Mouse (Mus musculus): Measurements from ENCODE around the gene Gpr132.

GRCm38 (mm10) chr12:112905001-112905400 is 37.0 kb upstream of the Gpr132 start:
- TF ChIP-seq POLR2A (IDR thresholded peaks at IDR 0.05; ENCODE audit: extremely low read depth, insufficient read depth, low read length) (no peak), CTCF (IDR thresholded peaks at IDR 0.05; ENCODE audit: extremely low read depth, insufficient read depth, low read length) (no peak)

Data from cortical plate, adult 2 months (tissue).